Mouse (Mus musculus) forebrain, embryonic 15.5 days (tissue): Measurements from ENCODE around the gene Gatd1. TPM values are rescaled to one million over a fixed set of nuclear protein-coding genes. Genes with fewer than 3 reads are reported as not detected.

Experiments
- ATAC-seq: fragments of 200-750 bp; cut with Nextera tagmentation; replicated peaks from 2 replicates; pipeline ENCODE4 v1.8.0; 2017; ENCODE audit warnings: mild to moderate bottlenecking, moderate TSS enrichment, moderate library complexity
- H3K27ac ChIP-seq: fragments of 300-500 bp; sonication (generic); replicated peaks from 2 replicates; pipeline ENCODE4 v1.5.1; 2015; ENCODE audit warnings: mild to moderate bottlenecking, inconsistent platforms
- H3K27me3 ChIP-seq: fragments of 300-500 bp; sonication (generic); 2 replicates; pipeline ENCODE4 v1.6.1; 2015; ENCODE audit warnings: inconsistent platforms
- H3K36me3 ChIP-seq: fragments of 300-500 bp; sonication (generic); 2 replicates; pipeline ENCODE4 v1.6.1; 2015; ENCODE audit warnings: mild to moderate bottlenecking, inconsistent platforms
- H3K4me1 ChIP-seq: fragments of 300-500 bp; sonication (generic); 2 replicates; pipeline ENCODE4 v1.6.1; 2015; ENCODE audit warnings: inconsistent platforms
- H3K4me2 ChIP-seq: fragments of 300-500 bp; sonication (generic); replicated peaks from 2 replicates; pipeline ENCODE4 v1.6.1; 2015; ENCODE audit warnings: mild to moderate bottlenecking, inconsistent platforms
- H3K4me3 ChIP-seq: fragments of 300-500 bp; sonication (generic); 2 replicates; pipeline ENCODE4 v1.5.1; 2015; ENCODE audit warnings: mild to moderate bottlenecking, inconsistent platforms
- H3K9ac ChIP-seq: fragments of 300-500 bp; sonication (generic); replicated peaks from 2 replicates; pipeline ENCODE4 v1.6.1; 2015; ENCODE audit warnings: mild to moderate bottlenecking, inconsistent platforms
- H3K9me3 ChIP-seq: fragments of 300-500 bp; sonication (generic); 2 replicates; pipeline ENCODE4 v1.6.1; 2016; ENCODE audit warnings: inconsistent platforms
- WGBS: fragments of 180-500 bp; shearing (Covaris S2); methylation state at CpG from one replicate; pipeline ENCODE4 v1.1.7; 2015; ENCODE audit warnings: mixed read lengths; 5-methylcytosine and 5-hydroxymethylcytosine counted together
- polyA plus RNA-seq: library from polyadenylated mRNA; unstranded; fragments of >200 nt; fragmentation: Nextera tagmentation; extraction: Ambion mirVana; gene quantifications from 2 replicates; pipeline ENCODE4 v1.2.1, GENCODE M21; 2015

The Gatd1 gene
- polyA plus RNA-seq, 1 experiment from 2014 or later = 62.2 TPM

DNA sequence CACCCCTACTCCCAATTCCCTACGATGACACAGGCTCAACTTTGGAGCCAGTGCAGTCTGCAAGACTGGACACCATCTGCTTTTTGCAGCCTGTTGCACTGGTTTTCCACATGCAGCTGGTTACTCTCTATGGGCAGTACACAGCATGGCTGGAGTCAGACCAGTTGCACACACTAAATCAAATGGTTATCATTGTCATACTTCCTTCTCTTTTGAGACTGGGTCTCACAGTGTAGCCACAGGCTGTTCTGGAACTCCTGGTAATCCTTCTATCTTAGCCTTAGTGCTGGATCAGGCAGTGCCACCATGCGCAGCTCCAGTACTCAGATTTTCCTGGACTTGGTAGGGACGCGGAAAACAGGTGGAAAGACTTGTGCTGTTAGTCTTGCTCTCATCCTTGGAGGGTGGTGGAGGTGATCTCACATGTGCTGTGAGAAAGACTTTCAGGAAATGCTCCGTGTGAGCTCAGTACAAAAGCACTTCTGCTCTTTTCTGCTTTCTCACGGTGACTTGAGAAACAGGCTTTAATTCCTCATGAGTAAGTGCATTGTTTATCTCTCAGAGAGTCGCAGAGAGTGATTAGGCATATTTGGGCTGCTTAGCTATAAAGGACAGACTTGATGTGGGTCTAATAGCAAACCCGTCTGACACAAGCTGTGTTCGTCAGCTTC, 21.2 kb downstream of the Gatd1 start:
- ATAC-seq = no peak
- Histone ChIP-seq H3K36me3 (peaks cover 13% of the 10 kb centered on the region), H3K9me3 (no peaks in the 10 kb centered on the region), H3K9ac (peak overlapping the region; percentile 83), H3K4me2 (peak overlapping the region; percentile 98), H3K27ac (peak overlapping the region; percentile 77), H3K4me3 (peak overlapping the region; percentile 60), H3K4me1 (peaks cover 16% of the 10 kb centered on the region), H3K27me3 (0 out of 2 replicates have a peak, but pooled peaks cover 3% of the 10 kb centered on the region)
- WGBS = 11% methylated on average over 9 of the region's 9 CpGs

DNA sequence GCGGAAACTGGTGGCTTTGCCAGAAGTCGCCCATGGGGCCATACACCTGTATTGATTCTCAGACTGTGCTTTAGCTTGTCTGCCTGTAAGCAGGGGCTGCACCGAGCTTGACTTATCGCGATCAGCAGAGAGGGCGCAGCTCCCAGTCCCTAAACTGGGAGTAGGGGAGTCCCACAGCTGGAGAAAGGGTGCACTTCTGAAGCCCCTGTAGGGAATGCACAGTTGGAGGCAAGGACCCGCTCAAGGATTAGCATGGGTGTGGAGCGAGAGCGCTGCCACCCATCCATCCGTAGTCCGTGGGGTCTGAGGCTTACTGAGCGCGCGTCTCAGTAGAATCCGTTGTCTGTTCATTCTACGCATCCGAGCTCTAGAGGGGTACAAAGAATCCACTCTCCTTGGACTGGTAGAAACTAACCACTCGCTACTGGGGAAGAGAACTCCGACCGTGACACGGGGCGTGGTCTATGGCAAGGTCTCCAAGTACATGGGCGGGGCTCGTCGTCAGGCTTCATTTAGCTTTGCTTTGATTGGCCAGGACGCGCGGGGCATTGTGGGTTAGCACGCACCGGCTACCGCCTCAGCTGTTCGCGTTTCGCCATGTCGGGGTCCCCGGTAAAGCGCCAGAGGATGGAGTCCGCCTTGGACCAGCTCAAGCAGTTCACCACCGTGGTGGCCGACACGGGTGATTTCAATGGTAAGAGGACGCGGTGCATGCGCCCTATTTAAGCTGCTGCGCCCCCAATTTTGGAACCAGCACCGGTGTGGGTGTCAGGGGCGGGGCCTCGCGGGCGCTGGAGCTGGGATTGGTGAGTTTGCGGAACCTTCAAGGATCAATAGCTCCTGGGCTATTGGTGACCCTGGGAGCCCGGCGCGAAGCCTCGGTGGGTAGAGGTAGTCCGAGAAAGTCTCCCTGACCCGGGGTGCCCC, 22.0 kb downstream of the Gatd1 start, which contains the start of gene Taldo1:
Gene Taldo1 (plus strand): TSS at position 575 of the 927 bp plus-strand sequence.
- peak within 1 kb of the TSS; percentile 77 for H3K27ac ChIP-seq
- peaks cover 11% of the 10 kb centered on the region for H3K36me3 ChIP-seq
- H3K4me2 ChIP-seq = peak within 1 kb of the TSS; percentile 98
- peaks cover 16% of the 10 kb centered on the region for H3K4me1 ChIP-seq
- H3K27me3 ChIP-seq = 0 out of 2 replicates have a peak, but pooled peaks cover 3% of the 10 kb centered on the region
- ATAC-seq = peak; percentile 92
- H3K4me3 ChIP-seq = peak within 1 kb of the TSS; percentile 60
- under 1% methylated on average over 57 of the region's 57 CpGs for WGBS
- peak within 1 kb of the TSS; percentile 83 for H3K9ac ChIP-seq
- H3K9me3 ChIP-seq = no peaks in the 10 kb centered on the region

DNA sequence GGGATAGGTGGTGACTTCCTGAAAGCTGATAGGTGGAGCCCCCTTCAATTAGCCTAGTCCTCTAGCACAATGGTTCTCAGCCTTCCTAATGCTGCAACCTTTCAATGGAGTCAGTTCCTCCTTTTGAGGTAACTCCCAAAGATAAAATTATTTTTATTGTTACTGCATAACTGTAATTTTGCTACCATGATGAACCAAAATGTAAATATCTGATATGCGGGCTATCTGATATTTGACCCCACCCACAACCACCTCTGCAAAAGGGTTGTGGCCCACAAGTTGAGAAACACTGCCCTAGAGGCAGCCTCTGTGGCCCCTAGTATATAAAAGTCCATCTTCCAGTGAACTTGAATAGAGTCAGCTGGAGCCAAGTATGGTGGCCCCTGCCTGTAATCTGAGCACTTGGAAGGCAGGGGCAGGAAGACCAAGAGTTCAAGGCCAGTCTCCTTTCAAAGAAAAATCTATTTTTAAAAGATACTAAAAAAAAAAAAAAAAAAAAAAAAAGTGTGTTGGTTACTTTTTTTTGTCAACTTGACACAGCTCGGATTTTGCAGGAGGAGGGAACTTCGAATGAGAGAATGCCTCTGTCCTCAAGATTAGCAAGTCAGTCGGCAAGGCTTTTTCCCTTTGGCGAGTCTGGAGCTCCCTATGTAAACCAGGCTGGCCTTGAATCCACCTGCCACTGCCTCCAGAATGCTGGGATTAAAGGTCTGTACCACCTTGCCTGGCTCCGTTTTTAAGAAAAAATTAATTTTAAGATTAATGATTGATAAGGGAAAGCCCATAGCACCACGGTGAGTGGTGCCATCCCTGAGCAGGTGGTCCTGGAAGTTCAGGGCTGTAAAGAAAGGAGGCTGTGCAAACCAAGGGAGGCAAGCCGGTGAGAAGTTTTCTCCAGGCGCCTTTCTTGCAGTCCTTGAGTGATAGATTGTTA, 23.3 kb downstream of the Gatd1 start:
- peaks cover 16% of the 10 kb centered on the region for H3K4me1 ChIP-seq
- H3K36me3 ChIP-seq = no peaks in the 10 kb centered on the region
- no peak overlapping the region for H3K27ac ChIP-seq
- no peak for ATAC-seq
- H3K9ac ChIP-seq = no peak overlapping the region; the same call in 1 of the 2 replicates
- 64% methylated on average over 9 of the region's 9 CpGs for WGBS
- no peaks in the 10 kb centered on the region for H3K9me3 ChIP-seq
- H3K4me2 ChIP-seq = no peak overlapping the region
- 0 out of 2 replicates have a peak, but pooled peaks cover 3% of the 10 kb centered on the region for H3K27me3 ChIP-seq
- no peak overlapping the region for H3K4me3 ChIP-seq

DNA sequence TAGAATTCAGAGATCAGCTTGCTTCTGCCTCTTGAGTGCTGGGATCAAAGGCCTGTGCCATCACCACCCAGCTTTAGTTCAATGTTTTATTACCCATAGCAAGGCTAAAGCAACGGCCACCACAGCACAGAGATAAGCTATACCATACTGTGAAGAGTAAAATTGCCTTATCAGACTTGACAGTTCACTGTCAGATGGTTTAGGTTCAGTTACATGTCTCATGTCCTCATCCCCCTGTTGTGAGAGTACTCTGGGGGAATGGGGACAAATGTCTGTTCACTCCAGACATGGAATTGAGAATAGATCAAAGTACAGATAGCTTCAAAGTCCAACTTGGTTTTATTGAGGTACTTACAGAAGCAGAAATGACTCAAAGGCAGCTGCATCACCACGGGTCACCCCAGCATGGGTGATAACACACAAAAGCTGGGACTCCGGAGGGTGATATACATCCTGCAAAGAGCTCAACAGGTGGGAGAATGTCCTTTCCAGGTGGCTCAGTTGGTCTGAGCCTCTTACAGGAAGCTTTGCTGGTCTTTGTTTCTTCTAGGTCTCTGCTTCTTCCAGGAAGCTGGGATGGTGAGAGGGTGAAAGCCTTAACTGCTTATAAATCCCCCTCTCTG, 25.3 kb downstream of the Gatd1 start:
- Histone ChIP-seq H3K9me3 (no peaks in the 10 kb centered on the region), H3K27ac (no peak overlapping the region), H3K36me3 (no peaks in the 10 kb centered on the region), H3K27me3 (0 out of 2 replicates have a peak, but pooled peaks cover 3% of the 10 kb centered on the region), H3K4me3 (no peak overlapping the region), H3K4me1 (peaks cover 13% of the 10 kb centered on the region), H3K9ac (no peak overlapping the region), H3K4me2 (no peak overlapping the region)
- WGBS = 61% methylated on average over 3 of the region's 3 CpGs
- no peak for ATAC-seq

DNA sequence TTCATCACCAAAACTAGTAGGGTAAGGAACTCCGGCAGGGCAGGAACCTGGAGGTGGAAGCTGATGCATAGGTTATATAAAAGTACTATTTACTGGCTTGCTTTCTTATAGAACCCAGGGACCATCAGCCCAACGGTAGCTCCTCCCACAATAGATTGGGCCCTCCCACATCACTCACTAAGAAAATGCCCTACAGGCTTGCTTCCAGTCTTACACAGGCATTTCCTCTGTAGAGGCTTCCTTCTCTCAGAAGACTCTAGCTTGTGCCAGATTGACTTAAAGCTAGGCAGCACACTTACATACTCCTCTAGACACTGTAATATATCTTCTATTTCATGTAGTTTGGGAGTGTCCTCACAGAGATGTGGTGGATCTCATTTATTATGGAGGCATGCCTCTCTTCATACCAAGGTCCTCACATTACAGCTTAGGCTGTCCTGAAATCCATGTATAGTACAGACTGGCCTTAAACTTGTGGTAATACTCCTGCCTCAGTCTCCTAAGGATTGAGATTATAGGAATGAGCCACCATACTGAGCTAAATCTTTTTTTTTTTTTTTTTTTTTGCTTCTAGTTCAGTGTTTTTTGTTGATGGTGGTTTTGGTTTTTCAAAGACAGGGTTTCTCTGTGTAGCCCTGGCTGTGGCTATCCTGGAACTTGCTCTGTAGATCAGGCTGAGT, 26.0 kb downstream of the Gatd1 start:
- Histone ChIP-seq H3K4me2 (no peak overlapping the region), H3K36me3 (no peaks in the 10 kb centered on the region), H3K4me3 (no peak overlapping the region), H3K27ac (no peak overlapping the region), H3K4me1 (peaks cover 9% of the 10 kb centered on the region), H3K9ac (no peak overlapping the region), H3K27me3 (0 out of 2 replicates have a peak, but pooled peaks cover 3% of the 10 kb centered on the region), H3K9me3 (no peaks in the 10 kb centered on the region)
- 54% methylated on average over 2 of the region's 2 CpGs for WGBS
- no peak for ATAC-seq

DNA sequence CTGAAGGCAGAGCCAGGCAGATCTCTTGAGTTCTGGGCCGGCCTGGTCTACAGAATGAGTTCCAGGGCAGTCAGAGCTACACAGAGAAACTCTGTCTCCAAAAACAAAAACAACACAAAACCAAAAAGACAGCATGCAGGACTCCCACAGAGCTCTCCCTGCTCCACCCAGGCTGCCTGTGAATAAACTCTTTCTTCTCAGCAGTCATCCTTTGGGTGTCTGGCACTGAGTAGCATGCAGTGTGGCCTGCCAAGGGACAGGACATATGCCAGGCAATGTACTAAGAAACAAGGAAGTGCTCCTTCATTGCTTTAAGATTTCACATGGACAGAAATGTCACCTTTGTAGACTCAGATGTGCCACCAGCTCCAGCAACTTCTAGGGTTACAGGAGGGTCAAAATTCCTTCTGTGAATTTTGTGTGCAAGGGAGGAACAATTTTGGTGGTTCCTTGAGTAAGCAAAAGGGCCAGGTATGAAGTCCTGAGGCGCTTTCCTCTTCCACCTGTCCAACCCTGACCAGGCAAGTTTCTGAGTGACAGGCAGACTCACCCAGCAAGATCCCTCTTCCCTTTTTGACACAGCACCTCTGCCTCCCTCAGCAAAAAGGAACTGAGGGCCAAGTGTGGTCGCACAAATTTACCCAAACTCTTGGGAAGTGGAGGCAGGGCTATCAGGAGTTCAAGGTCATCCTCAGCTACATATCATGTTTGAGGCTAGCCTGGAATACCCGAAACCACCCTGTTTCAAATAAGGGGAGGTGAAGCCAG, 32.7 kb downstream of the Gatd1 start:
- Histone ChIP-seq H3K4me1 (no peaks in the 10 kb centered on the region), H3K36me3 (no peaks in the 10 kb centered on the region)
- WGBS = 78% methylated on average over 4 of the region's 4 CpGs

DNA sequence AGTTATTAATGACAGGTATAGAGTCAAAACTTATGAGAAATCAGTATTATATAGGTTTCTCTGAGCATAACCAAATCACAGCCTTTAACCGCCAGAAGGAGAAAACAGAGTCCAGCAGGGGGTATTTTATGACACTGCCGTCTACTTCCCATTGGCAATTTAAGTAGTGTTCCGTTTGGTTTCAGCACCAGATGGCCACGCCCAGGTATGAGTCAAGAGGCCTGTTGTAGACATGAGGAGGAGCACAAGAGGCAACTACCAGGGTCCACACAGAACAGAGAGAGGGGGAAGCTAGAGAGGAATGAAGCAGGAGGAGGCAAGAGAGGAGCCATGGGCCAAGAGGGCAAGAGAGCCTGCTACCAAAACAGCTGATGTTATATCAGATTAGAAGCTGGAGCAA, 34.4 kb downstream of the Gatd1 start:
- no peaks in the 10 kb centered on the region for H3K9me3 ChIP-seq
- no peaks in the 10 kb centered on the region for H3K36me3 ChIP-seq
- H3K4me2 ChIP-seq = no peak overlapping the region
- H3K9ac ChIP-seq = no peak overlapping the region
- H3K27me3 ChIP-seq = no peaks in the 10 kb centered on the region
- no peak overlapping the region for H3K27ac ChIP-seq
- ATAC-seq = no peak
- no peak overlapping the region for H3K4me3 ChIP-seq
- WGBS = 73% methylated on average over 4 of the region's 4 CpGs
- no peaks in the 10 kb centered on the region for H3K4me1 ChIP-seq

More for the DNA sequence above, 32.7 kb downstream of the Gatd1 start:
- Histone ChIP-seq H3K27me3 (no peaks in the 10 kb centered on the region), H3K4me2 (no peak overlapping the region), H3K27ac (no peak overlapping the region), H3K9ac (no peak overlapping the region), H3K4me3 (no peak overlapping the region), H3K9me3 (no peaks in the 10 kb centered on the region)
- ATAC-seq = no peak

DNA sequence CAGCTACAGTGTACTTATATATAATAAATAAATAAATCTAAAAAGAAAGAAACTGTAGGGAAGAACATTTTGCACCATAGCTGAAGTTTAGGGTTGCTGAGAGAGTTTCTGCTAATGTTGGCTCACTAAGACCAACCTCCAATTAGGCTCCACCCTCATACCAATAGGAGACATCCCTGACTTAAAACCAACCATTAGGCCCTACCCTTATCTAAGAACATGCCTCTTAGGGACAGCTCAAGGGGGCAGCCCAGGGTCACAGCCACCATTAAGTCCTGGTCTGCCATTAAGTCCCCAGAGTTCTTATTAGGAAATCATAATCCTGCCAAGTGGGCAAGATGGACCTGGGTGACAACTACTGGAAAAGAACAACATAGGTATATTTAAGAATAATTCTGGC, 39.5 kb downstream of the Gatd1 start:
- Histone ChIP-seq H3K9ac (no peak overlapping the region), H3K9me3 (no peaks in the 10 kb centered on the region), H3K4me1 (no peaks in the 10 kb centered on the region), H3K36me3 (no peaks in the 10 kb centered on the region), H3K27me3 (no peaks in the 10 kb centered on the region), H3K27ac (no peak overlapping the region), H3K4me2 (no peak overlapping the region), H3K4me3 (no peak overlapping the region)
- ATAC-seq = no peak

DNA sequence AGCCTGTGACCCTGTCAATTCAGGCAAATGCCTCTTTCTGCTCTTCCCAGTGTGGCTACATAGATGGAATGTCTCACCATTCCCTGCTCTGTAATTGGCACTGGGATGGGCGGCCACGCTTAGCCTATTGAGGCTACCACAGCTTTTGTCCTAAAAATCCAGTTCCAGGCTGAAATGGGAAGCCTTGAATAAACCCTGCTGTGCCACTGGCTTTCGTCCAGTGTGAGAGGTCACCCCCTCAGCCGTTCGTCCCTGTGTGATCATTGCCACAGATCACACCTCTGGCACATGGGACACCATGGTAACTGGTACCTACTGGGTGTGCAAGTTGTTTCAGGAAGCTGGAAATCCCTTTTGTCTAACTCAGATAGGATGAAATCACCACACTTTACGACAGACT, 40.3 kb downstream of the Gatd1 start:
- H3K4me2 ChIP-seq = no peak overlapping the region
- H3K27ac ChIP-seq = no peak overlapping the region
- no peak overlapping the region for H3K9ac ChIP-seq
- WGBS = 22% methylated on average over 6 of the region's 6 CpGs
- no peak overlapping the region for H3K4me3 ChIP-seq
- ATAC-seq = no peak
- no peaks in the 10 kb centered on the region for H3K4me1 ChIP-seq
- no peaks in the 10 kb centered on the region for H3K27me3 ChIP-seq
- H3K36me3 ChIP-seq = no peaks in the 10 kb centered on the region
- H3K9me3 ChIP-seq = no peaks in the 10 kb centered on the region

DNA sequence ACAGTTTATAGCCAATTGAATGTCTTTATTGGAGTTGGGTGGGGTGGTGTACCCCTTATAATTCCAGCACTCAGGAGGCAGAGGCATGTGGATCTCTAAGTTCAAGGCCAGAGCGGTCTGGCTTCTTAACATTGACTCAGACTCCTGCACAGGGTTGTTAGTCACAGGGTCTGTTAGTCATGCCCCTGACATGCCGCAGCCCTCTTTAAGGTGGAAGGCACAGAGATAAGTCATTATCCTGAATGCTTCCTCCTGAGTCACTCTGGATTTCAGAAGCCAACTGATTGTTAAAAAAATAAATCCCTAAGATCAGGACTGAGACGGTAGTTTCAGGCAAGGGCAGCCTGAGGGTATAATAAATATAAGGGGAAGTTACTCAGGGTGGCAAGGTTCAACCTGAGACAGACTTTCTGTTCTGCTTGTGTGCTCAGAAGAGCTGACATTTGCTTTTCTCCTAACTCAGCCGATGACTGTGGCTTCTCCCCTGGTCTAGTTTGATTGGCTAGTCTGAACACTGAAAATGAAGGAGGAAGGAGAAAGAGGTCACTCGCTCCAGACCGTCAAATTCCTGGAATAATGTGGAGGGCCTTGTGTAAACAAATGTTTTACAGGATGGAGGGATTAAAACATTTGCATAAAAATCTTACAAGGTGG, 41.9 kb downstream of the Gatd1 start:
- Histone ChIP-seq H3K4me1 (no peaks in the 10 kb centered on the region), H3K9me3 (no peaks in the 10 kb centered on the region), H3K36me3 (no peaks in the 10 kb centered on the region), H3K27me3 (no peaks in the 10 kb centered on the region), H3K4me2 (no peak overlapping the region), H3K4me3 (no peak overlapping the region), H3K9ac (no peak overlapping the region), H3K27ac (no peak overlapping the region)
- 80% methylated on average over 6 of the region's 6 CpGs for WGBS
- ATAC-seq = no peak
